Mouse (Mus musculus) spleen, postnatal 4 days (tissue): ENCODE measurements at regions not wholly inside any gene's neighbourhood (a gene's known extent, or its start where the extent isn't known, plus 50 kb on each side); places are given as distances from the start of the nearest gene placed in this dataset.

Source experiments
- DNase-seq, 2 experiments: peaks; one replicate each; pipeline ENCODE4 v3.0.0; 2022; ENCODE audit warnings: low spot score in 2 of 2

GRCm38 (mm10) chr11:44219971-44220370 is 179.9 kb upstream of the Il12b start:
- DNase-seq, result no peak

DNA sequence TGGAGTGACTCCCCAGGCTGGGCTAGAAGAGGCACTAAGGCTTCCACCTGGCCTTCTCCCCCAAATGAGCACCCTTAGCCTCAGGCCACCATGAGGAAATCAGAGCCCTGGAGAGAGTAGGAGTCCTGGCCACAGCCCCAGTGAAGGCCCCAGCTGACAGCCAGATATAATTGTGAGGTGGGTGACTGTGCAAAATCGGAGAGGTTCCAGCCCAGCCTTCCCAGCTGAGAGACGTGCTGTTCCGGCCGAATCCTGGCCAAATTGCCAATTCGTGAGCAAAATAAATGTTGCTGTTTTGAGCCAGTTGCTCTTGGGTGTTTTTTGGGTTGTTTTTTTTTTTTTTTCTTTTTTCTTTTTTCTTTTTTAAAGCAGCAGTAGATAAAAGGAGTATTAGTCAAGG is 169.9 kb upstream of the Il12b start:
- no peak for DNase-seq

GRCm38 (mm10) chr11:44235456-44235855 is 164.4 kb upstream of the Il12b start:
- DNase-seq, result no peak

DNA sequence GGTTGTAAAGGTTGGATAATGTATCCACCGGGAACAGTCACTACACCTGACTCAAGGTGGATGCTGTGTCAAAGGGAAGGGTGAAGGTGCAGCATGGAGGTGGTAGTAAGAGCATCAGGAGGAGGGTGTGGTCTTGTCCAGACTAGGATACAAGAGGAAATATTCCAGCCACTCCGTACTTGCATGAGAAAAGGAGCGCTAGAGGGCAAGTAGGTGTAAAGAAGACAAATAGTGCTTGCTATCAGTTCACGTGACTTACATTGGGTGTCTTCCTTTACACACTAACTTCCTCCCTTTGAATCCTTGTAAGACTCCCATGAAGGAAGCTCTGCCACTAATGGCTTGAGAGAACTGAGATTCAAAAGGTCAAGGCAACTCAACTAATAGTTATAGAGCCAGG is 161.8 kb upstream of the Il12b start:
- no peak for DNase-seq

- no peak for DNase-seq
Observed at GRCm38 (mm10) chr11:44238598-44238997, 161.3 kb upstream of the Il12b start.

DNA sequence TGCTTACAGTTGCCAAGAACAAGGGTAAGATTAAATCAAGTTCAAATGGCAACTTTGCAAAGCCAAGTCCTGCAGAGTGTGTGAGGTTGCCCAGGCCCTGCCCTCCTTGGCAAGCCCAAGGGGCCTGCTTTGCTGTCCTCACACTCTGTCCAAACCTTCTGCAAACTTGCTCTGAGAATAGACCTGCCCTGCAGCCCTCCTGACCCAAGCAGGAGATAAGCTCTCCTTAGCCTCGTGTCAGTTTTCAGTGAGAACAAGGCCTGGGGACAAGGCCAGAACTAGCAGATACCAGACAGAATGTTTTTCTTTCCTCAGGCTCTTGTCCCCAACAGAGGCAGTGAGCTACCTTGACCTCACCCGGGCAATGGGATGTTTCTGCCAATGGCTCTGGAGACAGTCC is 156.7 kb upstream of the Il12b start:
- no peak for DNase-seq

- no peak for DNase-seq
Observed at GRCm38 (mm10) chr11:44251821-44252220, 148.0 kb upstream of the Il12b start.

DNA sequence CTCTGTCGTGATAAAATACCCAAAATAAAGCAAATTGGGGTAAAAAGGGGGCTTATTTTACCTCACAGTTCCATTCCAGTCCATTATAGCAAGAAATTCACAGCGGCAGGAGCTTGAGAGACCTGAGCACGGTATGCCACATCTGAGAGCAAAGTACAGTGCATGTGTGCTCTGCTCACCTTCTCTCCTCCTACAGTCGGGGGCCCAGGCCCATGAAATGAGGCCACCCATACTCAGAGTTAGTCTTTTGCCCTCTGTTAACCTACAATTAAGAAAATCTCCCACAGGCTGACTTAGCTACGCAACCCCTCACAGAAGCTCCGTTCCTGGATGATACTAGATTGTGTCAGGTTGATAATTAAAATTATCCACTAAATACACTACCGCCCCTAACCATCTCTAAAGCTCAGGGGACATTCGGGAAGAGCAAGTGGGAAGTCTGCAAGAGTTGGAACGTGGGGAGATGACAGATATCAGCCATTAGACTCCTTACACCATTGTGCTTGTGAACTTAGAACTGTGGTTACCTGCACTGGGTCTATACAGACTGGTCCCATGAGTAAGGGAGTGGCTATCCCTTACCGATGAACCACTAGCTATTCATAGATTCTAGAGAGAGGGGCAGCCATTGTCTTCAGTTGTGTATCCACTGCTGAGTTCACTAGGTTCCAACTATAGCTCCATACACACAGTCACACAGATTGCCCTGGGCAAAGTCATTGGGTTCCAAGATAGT is 139.3 kb upstream of the Il12b start:
- no peak for DNase-seq

DNA sequence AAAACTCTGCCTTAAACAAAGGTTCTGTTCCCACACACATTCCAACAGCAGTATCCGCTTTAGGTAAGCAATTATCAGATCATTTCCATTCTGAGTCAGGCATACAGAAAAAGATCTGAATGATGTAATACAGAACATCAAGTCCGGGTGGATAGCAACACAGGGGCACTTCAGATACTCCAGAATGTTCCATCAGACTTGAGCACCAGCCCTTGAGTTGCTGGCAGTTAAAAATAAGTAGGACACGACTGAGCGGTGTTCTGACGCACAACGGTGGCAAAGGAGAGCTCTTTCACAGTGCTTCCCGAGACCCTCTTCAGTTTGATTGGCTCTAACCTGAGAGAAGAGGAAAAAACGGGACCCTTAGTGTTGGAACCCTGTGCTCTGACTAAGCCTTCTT is 138.2 kb upstream of the Il12b start:
- no peak for DNase-seq

DNA sequence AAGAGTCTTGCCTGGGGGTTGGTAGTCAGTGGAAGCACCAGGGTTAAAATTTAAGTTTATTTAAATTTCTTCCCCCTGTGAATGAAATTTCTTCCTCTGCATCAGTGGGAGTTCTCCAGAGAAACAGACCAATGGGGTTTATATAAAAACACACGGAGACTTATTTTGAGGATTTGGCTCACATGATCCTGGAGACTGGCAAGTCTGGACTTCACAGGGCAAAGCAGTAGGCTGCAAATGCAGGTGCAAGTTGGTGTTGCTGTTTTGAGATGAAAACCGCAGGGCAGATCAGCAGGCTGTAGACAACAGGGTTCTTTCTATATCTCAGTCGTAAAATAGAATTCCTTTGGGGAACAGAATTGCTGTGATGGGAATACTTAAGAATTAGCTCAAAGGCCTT is 137.3 kb upstream of the Il12b start:
- no peak for DNase-seq

DNA sequence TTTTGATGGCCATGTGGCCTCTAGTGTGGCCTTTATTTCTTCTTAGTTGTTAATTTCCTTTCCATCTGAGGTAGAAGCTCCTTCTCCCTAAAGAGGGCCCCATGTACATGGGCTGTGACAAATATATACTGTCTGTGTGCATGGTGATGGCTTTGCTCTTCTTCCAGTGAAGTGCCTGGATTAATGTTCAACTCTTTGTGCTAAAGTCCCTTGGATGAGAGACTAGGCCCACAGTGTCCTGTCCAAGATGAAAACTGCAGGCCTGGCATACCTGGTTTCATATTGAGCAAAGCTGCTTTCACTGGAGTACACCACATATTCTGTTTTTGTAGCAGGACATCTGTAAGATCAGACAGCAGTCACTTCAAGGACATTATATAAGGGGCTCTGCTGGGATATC is 127.6 kb upstream of the Il12b start:
- DNase-seq, result no peak

DNA sequence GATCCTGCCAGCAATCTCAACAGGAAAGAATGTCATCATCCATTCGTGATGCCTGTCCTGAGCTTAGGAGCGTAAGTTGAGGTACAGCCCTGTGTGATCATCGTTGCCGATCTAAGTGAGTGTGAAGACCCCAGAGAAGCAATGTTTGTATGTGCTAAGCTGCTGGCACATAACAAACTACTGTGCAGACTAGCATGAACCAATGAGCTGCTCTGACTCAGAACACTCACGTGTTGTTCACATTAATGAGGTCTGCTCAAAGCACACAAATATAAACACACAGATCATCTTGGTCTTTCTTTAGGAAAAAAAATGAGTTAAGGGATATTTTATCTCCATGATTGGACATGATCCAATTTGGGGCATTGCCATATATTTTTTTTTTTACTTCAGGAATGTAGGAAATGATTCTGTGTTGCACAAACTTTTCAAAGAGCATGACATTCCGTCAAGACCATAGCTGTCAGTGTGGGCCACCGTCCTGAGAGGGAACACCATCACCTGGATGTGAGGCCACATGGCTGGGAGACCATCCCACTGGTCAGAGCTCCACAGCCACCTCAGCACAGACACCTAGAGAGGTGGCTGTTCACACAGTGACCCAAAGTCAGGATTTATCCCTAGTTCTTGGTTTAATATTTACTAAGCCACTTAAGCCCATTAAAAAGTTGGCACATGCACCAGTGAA is 121.2 kb upstream of the Il12b start:
- no peak for DNase-seq

DNA sequence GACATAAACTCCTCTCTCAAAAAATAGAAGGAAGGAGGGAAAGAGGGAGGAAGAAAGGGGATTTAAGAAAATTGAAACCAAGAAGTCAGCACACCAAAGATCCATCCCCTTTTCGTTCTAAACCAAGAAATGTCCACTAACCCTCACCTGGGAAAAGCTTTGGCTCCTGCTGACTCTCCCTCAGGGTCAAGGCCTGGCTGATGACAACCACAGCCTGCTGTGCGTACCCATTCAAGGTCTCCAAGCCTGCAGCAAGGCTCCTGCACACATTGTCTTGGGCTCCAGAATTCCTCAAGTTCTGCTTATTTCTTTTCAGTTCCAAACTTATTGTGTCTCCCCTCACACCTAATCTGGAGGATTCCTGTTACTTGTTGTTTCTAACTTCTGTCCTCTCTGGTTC is 113.9 kb upstream of the Il12b start:
- DNase-seq, result no peak

DNA sequence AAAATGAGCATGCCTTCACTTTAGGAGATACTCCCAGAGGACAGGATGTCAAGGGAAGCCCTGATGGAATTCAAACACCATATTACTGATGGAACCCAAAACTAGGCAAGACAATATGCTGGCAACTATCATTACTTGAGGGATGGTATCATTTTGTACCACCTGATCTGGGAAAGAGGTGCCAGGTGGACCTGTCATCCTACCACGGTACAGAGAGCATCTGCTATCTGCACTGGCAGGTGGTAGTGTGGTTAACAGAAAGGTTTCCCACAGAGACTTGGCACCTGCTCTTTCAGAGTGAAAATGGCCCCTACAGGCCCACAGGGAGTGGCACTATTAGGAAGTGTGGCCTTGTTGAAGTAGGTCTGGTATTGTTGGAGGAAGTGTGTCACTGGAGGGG is 111.0 kb upstream of the Il12b start:
- DNase-seq, result no peak

GRCm38 (mm10) chr11:44303786-44304185 is 96.1 kb upstream of the Il12b start:
- no peak for DNase-seq

DNA sequence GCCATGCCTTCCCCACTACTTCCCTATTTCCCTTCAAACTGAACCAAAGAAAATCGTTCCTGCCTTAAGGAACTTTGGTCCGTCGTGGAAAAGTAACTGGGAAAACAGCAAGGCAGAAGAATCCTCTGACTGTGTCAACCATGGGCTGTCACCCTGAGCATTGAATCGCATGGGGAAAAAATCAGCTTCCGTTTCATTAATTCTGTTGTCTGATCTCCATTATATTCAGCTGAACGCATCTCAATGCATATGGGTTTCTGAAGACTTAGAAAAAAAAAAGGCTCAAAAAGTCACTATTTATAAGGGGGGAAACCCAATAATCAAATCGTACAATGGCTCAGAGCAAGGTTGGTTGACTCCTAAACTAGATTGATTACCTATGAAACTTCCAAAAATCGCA is 83.8 kb upstream of the Il12b start:
- DNase-seq, result no peak

DNA sequence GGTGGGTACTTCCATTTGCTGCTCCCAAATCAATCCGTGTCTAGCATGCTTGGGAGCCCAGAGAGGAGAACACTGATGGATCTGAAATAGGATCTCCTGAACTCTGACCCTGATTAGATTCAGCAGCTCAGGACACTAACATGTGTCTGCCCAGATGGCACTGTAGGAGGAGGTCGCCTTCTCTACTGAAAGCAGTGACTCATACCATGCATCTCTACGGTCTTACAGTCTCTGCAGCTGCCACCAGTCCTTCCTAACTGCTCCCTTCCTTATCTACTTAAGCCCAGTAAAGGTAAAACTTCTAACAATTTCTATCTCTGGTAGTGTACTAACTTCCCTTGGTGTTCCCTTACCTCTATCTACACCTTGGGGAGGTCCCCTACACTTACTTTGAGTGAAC is 80.7 kb upstream of the Il12b start:
- no peak for DNase-seq

DNA sequence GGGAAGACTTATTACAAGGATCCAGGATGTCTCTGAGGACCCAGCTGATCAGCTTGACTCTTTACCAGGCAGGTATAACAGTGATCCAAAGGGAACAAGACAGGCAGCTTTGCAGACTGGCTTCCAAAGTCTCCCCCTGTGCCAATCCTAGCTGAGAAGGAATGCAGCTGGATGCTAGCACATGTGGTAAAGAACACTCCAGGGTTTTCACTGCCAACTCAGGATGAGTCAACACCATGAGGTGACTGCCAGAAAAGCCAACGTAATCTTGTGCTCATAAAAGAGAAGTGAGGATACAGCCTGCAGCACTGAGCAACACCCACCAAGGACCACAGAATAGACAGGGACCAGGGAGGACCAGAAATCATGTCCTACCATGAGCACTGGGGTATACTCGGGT is 76.5 kb upstream of the Il12b start:
- no peak for DNase-seq

DNA sequence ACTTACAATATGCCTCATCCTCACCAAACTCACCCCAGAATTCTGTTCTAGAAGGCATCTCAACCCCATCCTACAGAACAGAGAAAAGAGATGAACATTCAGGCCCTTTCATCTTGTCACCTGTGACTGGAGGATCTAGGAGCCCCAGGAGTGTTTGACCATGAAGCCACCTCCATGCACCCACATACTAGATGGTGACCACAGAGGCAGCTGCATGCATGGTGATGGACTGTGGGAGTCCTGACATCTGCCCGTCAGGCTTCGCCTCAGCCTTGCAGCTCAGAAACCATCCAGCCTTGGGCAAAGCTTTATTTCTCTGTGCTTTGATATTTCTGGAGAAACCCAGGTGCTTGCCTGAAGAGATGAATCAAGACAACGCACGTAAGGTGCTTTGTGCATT is 74.8 kb upstream of the Il12b start:
- DNase-seq, result no peak

DNA sequence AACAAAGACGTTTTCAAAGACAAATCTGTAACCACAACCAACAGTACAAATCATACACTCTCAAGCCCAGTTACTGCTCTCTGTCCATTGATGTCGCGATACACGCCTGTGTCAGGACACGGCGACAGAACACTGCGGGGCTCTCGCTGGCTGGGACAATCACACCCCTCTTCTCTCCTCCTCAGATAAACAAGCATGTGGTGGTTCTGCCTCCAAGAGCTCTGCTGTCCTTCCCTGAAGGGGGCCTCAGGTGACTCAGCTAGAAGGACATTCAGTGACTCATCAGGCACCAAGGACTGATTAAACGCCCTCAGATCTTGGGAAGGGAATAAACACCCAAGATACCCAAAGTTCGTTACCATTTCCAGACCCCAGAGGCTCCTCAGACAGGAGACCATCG is 74.3 kb upstream of the Il12b start:
- DNase-seq, result no peak

DNA sequence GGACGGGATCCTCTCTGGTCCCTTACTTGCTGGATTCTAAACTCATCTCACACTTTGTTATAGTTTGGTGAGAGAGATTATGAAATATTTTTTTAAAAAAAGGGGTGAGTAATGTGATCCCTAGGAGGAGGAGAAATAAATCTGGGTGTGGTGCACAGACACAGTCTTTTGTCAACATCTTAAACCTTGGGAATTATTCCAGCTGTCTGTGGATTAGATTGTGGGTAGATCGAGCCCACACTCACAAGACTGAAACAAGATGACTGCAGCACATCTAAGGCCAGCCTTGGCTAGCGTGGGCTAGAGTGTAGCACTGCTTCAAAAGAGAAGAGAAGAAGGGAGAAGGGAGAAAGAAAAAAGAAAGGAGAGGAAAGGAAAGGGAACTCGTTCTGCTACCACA is 70.4 kb upstream of the Il12b start:
- DNase-seq, result no peak

GRCm38 (mm10) chr11:44330438-44330837 is 69.4 kb upstream of the Il12b start:
- no peak for DNase-seq

DNA sequence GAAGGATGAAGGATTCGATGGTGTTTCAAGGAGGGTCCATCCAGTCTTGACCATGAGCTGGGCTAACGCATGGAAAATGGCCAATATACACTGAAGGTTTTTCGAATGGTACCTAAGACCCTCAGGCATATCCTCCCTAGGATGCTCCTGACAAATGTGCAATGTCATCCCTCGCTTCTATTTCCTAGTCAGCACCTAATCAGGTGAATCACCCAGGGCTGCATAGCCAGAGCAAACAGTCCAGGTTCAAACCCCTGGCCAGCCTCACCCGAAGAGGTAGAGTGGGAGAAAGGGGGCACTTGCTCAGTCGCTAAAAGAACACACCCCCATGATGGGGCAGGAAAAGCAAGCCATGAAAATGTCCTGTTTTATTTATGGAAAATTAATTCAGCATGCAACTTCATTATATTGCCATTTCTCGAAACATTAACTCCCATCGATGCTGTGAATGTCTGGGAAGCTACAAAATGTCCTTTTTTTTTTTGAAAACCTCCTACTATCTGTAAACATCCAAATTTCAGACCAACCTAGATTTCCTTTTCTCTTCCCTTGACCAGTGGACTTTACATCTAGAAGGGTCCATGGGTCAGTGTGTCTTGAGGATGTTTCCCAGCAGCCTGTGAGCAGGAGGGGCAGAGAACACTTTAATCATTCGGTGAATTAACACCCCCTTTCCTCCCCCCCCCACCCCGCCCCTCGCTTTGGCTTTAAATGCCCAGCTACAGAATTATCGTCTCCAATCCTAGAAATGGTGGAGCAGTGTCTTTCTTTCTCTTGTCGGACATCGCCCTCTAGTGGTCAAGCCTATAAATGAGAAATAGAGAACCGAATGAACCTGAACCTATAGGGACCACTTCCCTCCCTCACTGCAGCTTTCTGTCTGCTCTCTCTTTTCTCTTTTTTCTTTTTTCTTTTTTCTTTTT is 68.8 kb upstream of the Il12b start:
- peak; percentile 32 to 74 for DNase-seq
